Mouse (Mus musculus) olfactory bulb, adult 2 months (tissue): ENCODE data around the gene Gm37419.
A peak's percentile ranks its signal among the peaks of the same experiment; 100 is the strongest.

Source experiments
- CTCF ChIP-seq: fragments of 200-500 bp; IDR thresholded peaks from 2 replicates; pipeline ENCODE4 v1.5.1; 2012; ENCODE audit warnings: low read depth, mild to moderate bottlenecking, low read length, moderate library complexity; ENCODE audit not compliant: insufficient read depth
- POLR2A ChIP-seq: fragments of 200-500 bp; IDR thresholded peaks from 2 replicates; pipeline ENCODE4 v1.6.1; 2012; ENCODE audit warnings: mild to moderate bottlenecking, low read depth, low read length, moderate library complexity; ENCODE audit not compliant: insufficient read depth

DNA sequence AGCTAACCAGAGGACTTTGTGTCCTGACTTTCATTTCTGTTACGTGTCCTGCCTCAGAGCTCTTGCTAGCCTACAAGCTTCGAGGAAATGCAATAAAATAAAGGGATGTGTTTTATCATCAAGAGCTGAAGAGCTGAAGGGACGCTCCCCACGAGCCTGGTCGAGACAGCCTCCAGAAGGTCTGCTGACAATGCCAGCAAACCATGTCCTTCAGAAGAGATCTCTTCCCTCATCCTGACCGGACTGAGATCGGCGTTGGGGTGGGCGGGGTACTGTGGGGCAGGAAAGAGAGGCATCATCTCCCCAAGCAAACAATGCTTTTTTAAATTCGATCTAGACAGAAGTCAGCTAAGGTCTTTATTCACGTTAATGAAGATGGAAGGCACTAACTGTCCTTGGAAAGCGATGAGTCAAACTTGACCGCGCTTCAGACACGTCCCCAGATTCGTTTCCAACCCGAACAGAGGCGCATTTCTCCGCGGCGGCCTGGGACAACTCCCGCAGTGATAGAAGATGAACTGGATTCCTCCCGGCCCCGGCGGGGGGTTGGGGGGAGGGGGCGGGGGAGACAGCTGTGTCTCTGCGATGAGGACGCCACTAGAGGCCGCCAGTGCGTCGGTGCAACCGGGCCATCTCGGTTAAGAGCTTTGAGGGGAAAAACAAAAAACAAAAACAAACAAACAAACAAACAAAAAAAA is 5.2 kb upstream of the Gm37419 start:
- no peak for TF ChIP-seq POLR2A
- 0 out of 2 replicates have a peak, but pooled peaks have one; percentile 14 for TF ChIP-seq CTCF
